Mouse (Mus musculus): ENCODE results near the gene Fam169b.

DNA sequence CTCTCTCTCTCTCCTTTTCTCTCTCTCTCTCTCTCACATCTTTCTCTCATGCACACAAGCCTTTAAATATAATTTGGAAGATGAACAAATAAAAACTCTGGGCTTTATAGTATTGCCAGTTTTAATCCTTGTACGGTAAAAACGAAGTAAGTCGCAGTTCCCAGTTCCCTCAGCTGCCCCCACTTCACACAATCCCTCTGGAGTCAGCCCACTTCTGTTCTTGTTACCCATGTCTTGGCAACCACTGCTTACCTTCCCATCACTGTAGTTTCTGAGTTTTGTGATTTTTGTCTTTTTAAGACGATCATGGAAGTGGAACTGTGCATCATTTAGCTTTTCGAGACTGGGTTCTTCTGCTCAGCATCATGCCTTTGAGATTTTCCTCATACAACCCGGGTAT lies 65.0 kb downstream of the Fam169b start:
- TF ChIP-seq CTCF (IDR thresholded peaks at IDR 0.05): no peak
- TF ChIP-seq EP300 (IDR thresholded peaks at IDR 0.05; ENCODE audit: insufficient read depth, low read depth, low read length): no peak

Measured in heart, adult 2 months (tissue).